Mouse (Mus musculus) frontal cortex, postnatal 10 days (tissue): Measurements from ENCODE around the gene Brd7.

Experiments used
- DNase-seq, 2 experiments: peaks; one replicate each; pipeline ENCODE4 v3.0.0; 2022; ENCODE audit warnings: low spot score in 2 of 2, mixed read lengths in 1 of 2

Gene Brd7

GRCm38 (mm10) chr8:88309881-88310280 is 52.1 kb downstream of the Brd7 start:
- DNase-seq: no peak

- no peak for DNase-seq
Observed at GRCm38 (mm10) chr8:88309274-88309873, 52.6 kb downstream of the Brd7 start.

GRCm38 (mm10) chr8:88307736-88308135 is 54.3 kb downstream of the Brd7 start:
- no peak for DNase-seq

DNA sequence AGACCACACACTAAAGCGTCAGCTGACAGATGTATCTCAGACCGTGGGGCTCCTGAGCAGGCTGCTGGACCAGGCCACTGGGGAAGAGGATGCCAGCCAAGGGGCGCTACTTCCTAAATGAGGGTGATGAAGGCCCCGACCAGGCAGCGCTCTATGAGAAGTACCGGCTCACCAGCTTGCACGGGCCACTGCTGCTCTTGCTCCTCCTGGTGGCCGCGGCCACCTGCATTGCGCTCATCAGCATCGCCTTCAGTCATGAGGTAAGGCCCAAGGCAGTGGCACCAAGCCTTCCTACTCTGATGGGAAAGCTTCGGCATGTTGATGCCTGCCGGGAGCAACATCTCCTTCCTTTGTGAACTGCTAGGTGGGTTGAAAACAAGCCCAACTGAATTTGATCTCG is 55.5 kb downstream of the Brd7 start:
- no peak for DNase-seq

DNA sequence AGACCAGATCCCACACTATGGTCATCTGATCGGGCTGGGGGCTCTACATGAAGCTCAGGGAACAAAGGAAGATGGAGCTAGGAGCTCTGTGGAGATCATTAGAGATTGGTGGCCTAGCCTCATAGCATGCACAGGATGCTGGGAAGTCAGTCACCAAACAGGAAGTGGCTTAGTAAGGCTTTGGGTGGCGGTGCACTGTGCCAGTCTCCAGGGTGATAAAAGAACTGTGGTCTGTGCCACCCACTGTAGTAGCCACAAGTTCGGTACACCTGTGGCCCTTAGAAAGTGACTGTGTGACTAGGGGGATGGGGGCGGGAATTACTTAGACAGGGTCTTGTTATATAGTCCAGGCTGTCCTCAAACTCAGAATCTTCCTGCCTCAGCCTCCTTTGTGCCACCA is 56.2 kb downstream of the Brd7 start:
- DNase-seq: no peak

GRCm38 (mm10) chr8:88301589-88302437 is 60.2 kb downstream of the Brd7 start:
- no peak for DNase-seq

- DNase-seq: no peak
Observed at GRCm38 (mm10) chr8:88299907-88300603, 61.9 kb downstream of the Brd7 start.

DNA sequence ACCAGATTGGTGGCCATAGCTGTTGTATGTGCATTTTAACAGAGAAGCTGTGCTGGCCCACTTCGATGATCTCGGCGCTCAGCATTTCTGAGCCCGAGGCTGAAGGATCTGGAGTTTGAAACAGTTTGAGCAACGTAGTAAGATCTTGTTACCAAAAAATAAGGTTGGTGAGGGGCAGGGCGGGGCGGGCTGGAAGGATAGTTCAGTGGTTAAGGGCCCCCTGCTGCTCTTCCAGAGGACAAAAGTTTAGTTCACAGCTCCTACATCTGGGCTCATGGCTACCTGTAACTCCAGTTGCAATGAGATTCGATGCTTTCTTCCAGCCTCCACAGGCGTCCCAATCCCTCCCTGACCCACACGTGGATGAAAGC is 63.3 kb downstream of the Brd7 start:
- no peak for DNase-seq

DNA sequence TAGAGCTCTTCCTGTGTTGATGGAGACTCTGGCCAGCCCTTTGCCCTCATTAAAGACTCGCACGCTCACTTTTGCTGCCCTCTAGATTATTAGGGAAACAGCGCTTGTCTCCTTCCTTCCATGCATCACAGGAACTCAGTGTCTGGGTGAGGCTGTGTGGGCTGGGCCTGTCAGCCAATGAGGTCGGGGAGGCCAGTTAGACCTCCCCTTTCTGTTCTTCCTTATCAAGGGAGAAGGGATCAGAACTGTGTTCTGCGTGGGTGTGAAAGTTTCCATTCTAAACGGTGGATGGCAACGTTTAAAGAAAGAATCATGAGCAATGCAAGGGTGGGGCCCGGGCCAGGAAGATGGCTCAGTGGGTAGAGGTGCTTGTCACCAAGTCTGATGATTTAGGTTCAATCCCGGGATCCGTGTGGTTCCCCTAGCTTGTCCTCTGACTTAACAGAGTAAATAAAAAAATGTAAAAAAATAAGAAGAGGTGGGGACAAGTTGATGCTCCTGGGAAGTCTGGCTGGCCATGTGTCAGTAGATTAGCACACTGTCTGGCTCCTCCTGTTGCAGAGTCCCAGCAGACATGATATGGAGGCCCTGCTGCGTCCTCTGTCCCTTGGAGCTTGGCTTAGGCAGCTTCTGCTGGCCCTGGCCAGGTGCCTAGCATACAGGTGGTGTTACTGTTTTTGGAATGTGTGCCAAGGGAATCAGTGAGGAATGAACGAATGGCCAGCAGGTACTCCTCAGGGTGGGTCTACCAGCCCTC is 63.8 kb downstream of the Brd7 start:
- DNase-seq: no peak

GRCm38 (mm10) chr8:88294977-88295376 is 67.0 kb downstream of the Brd7 start:
- no peak for DNase-seq

DNA sequence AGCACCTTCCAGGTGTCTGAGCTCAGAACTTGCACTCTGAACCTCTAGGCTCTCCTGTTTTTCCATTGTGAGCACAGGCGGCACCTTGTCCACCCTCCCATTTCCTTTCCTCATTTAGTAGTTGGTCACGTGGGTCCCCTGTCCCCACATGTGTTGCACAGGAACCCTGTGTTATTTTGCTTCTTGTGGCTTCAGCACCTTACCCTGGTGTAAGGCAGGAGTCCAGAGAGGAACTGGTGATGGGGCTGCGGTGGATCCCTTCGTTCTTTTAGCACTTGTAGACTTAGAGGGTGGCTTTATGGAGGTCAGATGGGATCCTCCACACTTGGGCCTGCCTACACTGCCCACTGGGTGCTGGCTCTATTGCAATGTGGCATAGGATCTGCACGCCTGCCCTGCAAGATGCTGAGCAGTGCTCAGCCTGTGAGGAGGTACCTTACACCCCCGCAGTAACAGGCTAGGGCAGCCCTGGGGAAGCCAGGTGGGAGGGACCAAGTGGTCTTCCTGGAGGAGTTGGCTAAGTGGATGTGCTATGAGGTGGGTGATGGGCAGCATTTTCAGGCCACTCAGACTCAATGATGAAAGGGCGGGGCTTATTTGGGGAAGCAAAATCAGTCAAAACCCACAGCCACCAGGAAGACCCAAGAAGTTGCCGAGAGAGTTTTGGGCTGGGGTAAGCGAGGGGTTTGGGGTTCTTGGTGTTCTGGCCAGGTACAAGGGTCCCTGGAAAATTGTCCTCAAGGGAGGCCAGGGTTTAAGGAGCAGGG is 68.2 kb downstream of the Brd7 start:
- DNase-seq: no peak

GRCm38 (mm10) chr8:88292926-88293325 is 69.1 kb downstream of the Brd7 start:
- no peak for DNase-seq

GRCm38 (mm10) chr8:88291305-88291690 is 70.7 kb downstream of the Brd7 start:
- DNase-seq: no peak

- no peak for DNase-seq
Observed at GRCm38 (mm10) chr8:88290326-88291304, 71.4 kb downstream of the Brd7 start.

- no peak for DNase-seq
Observed at GRCm38 (mm10) chr8:88289901-88290300, 72.1 kb downstream of the Brd7 start.

DNA sequence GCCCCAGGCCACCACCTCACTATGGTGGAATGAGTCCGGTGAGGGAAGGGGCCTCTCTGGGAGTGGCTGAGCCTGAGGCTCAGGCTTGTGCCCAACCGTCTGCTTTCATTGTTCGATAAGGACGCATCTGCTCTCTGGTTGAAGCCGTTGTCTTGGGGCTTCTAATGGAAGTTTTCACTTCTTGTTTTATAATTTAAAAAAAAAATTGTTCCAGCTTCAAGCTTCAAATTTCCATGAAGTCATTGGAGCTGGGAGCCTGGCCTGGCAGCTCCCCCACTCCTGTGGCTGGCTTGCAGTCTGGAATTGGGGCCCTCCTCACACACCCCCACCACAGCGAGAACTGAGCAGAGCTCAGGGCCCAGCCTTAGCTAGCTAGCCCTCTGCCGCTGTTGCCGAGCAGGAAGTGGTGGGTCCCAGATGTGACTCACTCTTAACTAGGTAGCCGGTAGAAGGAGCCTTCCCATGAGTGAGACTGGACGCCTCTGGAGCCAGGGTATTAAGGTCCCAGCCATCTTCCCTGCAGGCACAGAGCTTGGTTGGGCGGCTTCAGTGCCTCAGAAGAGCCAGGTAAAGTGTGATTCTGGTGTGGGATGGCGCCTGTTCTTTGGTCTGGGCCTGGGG is 73.3 kb downstream of the Brd7 start:
- DNase-seq: no peak

- DNase-seq: no peak
Observed at GRCm38 (mm10) chr8:88286421-88286960, 75.5 kb downstream of the Brd7 start.

DNA sequence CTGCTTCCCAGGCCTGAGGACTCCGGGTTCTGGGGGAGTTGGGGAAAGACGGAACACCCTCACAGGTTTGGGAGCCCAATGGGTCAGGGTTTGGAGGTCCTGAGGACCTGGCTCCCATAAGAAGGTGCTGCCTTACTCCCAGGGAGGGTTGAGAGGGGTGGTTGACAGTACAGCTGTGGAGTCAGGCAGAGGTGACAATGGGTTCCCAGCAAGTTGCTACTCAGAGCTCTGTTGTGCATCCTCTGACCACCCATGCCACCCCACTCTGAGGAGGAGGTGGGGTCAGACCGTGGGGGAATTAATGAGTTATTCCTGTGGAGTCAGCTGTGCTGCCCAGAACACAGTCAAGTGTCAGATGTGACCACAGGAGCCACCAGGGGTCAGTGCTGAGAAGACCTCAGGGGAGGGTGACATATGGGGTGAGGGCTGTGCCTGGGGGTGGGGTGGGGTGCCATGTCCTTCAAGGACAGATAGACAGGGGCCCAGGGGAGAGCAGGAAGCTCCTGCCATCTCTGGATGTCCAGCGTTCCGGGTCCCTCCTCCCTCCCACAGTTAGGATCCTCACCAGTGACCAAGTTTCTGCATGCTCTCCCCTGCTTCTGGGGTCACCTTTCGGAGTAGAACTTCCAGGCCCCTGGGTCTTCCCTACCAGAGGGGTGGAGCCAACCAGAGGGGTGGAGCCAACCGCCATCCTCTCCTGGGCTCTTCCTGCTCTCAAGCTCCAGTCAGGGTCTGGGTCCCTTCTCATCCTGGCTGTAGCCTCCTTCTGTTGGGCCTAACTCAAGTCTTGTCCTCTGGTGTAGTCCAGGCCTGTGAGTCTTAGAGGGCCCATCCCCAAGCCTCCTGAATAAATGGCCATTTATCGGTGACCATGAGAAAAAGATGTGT is 76.3 kb downstream of the Brd7 start:
- no peak for DNase-seq
